Mouse (Mus musculus) forebrain, embryonic 10.5 days (tissue): ENCODE measurements around the gene Tspan10. TPM values are rescaled to one million over a fixed set of nuclear protein-coding genes. Genes with fewer than 3 reads are reported as not detected.

Experiments
- DNase-seq: peaks from one replicate; pipeline ENCODE4 v3.0.0-alpha.2; 2017; ENCODE audit warnings: low spot score; ENCODE audit errors: extremely low spot score
- H3K27ac ChIP-seq: fragments of 300-500 bp; sonication (generic); 2 replicates; pipeline ENCODE4 v1.5.1; 2016; ENCODE audit warnings: mild to moderate bottlenecking
- H3K27me3 ChIP-seq: fragments of 300-500 bp; sonication (generic); 2 replicates; pipeline ENCODE4 v1.6.1; 2016; ENCODE audit warnings: mild to moderate bottlenecking; ENCODE audit not compliant: poor library complexity, severe bottlenecking
- H3K36me3 ChIP-seq: fragments of 300-500 bp; sonication (generic); replicated peaks from 2 replicates; pipeline ENCODE4 v1.6.1; 2016; ENCODE audit warnings: mild to moderate bottlenecking, moderate library complexity
- H3K4me1 ChIP-seq: fragments of 300-500 bp; sonication (generic); 2 replicates; pipeline ENCODE4 v1.6.1; 2016
- H3K4me3 ChIP-seq: fragments of 300-500 bp; sonication (generic); 2 replicates; pipeline ENCODE4 v1.5.1; 2016; ENCODE audit warnings: mild to moderate bottlenecking, moderate library complexity
- H3K9me3 ChIP-seq: fragments of 300-500 bp; sonication (generic); 2 replicates; pipeline ENCODE4 v1.6.1; 2016; ENCODE audit warnings: mild to moderate bottlenecking, moderate library complexity
- WGBS: fragments of 180-500 bp; shearing (Covaris S2); methylation state at CpG from one replicate; pipeline ENCODE4 v1.1.7; 2016; 5-methylcytosine and 5-hydroxymethylcytosine counted together
- polyA plus RNA-seq: library from polyadenylated mRNA; unstranded; fragments of >200 nt; fragmentation: Nextera tagmentation; extraction: Ambion mirVana; gene quantifications from 2 replicates; pipeline ENCODE4 v1.2.1, GENCODE M21; 2016

The Tspan10 gene
- polyA plus RNA-seq, 1 experiment from 2014 or later = 0.30 TPM

- peak overlapping the region; percentile 98 for H3K4me3 ChIP-seq
- H3K4me1 ChIP-seq = peaks cover 65% of the 10 kb centered on the region
- peaks cover 67% of the 10 kb centered on the region for H3K36me3 ChIP-seq
- WGBS = 41% methylated on average over 4 of the region's 4 CpGs
- no peak for DNase-seq
- no peaks in the 10 kb centered on the region for H3K9me3 ChIP-seq
- peak overlapping the region; percentile 92 for H3K27ac ChIP-seq
- H3K27me3 ChIP-seq = no peaks in the 10 kb centered on the region
Measured at GRCm38 (mm10) chr11:120490291-120491046, 48.0 kb downstream of the Tspan10 start.

- peak within 1 kb of the TSS; percentile 98 for H3K4me3 ChIP-seq
- H3K27me3 ChIP-seq = no peaks in the 10 kb centered on the region
- H3K27ac ChIP-seq = peak within 1 kb of the TSS; percentile 92
- H3K36me3 ChIP-seq = peaks cover 67% of the 10 kb centered on the region
- H3K4me1 ChIP-seq = peaks cover 55% of the 10 kb centered on the region
- WGBS = 0% methylated on average over 35 of the region's 35 CpGs
- DNase-seq = peak; percentile 90
- H3K9me3 ChIP-seq = no peaks in the 10 kb centered on the region
Measured at GRCm38 (mm10) chr11:120491317-120492023, 49.0 kb downstream of the Tspan10 start, which contains the start of gene Slc25a10. Gene Slc25a10, plus strand, starts transcription at chr11:120491840.

GRCm38 (mm10) chr11:120492024-120492877 lies 49.8 kb downstream of the Tspan10 start:
- H3K4me3 ChIP-seq = peak overlapping the region; percentile 98
- WGBS = under 1% methylated on average over 48 of the region's 48 CpGs
- H3K4me1 ChIP-seq = peaks cover 54% of the 10 kb centered on the region
- no peaks in the 10 kb centered on the region for H3K9me3 ChIP-seq
- no peaks in the 10 kb centered on the region for H3K27me3 ChIP-seq
- H3K27ac ChIP-seq = peak overlapping the region; percentile 92
- peak; percentile 52 for DNase-seq
- peaks cover 67% of the 10 kb centered on the region for H3K36me3 ChIP-seq

DNA sequence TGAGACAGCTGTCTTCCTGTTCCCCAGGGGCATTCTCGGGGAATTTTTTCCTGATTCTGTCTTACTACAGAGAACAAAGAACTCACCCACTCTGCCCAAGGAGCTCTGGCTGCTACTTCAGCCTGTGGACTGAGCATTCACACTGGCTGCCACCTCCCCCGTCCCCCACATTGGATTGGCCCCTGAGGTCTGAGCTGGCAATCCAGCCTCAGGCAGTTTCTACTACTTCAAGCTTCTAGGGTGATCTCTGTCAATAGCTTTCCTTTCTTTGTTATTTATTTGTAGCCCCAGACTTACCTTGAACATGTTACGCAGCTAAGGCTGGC lies 50.4 kb downstream of the Tspan10 start:
- Histone ChIP-seq H3K27ac (peak overlapping the region; percentile 92), H3K9me3 (no peaks in the 10 kb centered on the region), H3K4me3 (peak overlapping the region; percentile 98), H3K36me3 (peaks cover 67% of the 10 kb centered on the region), H3K27me3 (no peaks in the 10 kb centered on the region), H3K4me1 (peaks cover 54% of the 10 kb centered on the region)
- DNase-seq = no peak
- WGBS = 32% methylated on average over 3 of the region's 3 CpGs

DNA sequence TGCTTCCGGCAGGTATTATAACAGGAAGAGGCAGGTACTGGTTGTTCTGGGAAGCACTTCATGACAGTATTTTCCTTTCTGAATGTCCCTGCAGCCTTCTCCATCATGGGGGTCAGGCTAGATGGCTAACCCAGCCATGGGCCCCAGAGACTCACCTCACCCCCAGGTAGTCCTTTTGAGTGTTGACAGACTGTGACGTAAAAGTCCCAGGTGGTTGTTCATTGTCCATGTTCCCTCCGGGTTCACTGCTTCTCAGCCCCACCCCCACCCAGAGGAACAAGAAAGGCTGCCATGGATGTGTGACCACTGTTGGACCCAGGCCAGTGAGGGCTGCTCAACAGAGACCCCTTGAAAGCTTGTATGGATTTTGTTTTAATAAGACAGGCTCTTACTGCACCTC lies 50.9 kb downstream of the Tspan10 start:
- peaks cover 67% of the 10 kb centered on the region for H3K36me3 ChIP-seq
- H3K4me1 ChIP-seq = peaks cover 54% of the 10 kb centered on the region
- peak overlapping the region; percentile 92 for H3K27ac ChIP-seq
- no peak for DNase-seq
- no peaks in the 10 kb centered on the region for H3K9me3 ChIP-seq
- WGBS = 71% methylated on average over 3 of the region's 3 CpGs
- peak overlapping the region; percentile 98 for H3K4me3 ChIP-seq
- no peaks in the 10 kb centered on the region for H3K27me3 ChIP-seq

GRCm38 (mm10) chr11:120493911-120494310 lies 51.5 kb downstream of the Tspan10 start:
- Histone ChIP-seq H3K4me3 (peak overlapping the region; percentile 98; the same call in 1 of the 2 replicates), H3K27ac (no peak overlapping the region), H3K9me3 (no peaks in the 10 kb centered on the region), H3K4me1 (peaks cover 54% of the 10 kb centered on the region), H3K27me3 (no peaks in the 10 kb centered on the region), H3K36me3 (peaks cover 67% of the 10 kb centered on the region)
- no peak for DNase-seq
- 88% methylated on average over 3 of the region's 3 CpGs for WGBS

Other genes with a start within 250 kb of the Tspan10 start
- 13.7 and 16.1 TPM in 2 replicates for gene Bahcc1, start 209.7 kb upstream of the Tspan10 start, polyA plus RNA-seq
- 2,559 and 2,733 TPM in 2 replicates for gene Actg1, start 94.1 kb upstream of the Tspan10 start, polyA plus RNA-seq
- gene Fscn2, start 81.1 kb upstream of the Tspan10 start, polyA plus RNA-seq = 0.32 TPM in 1 of 2 replicates, not detected in the other
- 33.8 and 36.0 TPM in 2 replicates for gene Faap100, start 63.9 kb upstream of the Tspan10 start, polyA plus RNA-seq
- gene Nploc4, start 4.9 kb upstream of the Tspan10 start, polyA plus RNA-seq = 45.9 and 46.9 TPM in 2 replicates
- gene Pde6g, start 10.9 kb downstream of the Tspan10 start, polyA plus RNA-seq = 0.25 and 0.41 TPM in 2 replicates
- gene Oxld1, start 15.4 kb downstream of the Tspan10 start, polyA plus RNA-seq = 8.7 and 11.8 TPM in 2 replicates
- gene Ccdc137, start 15.5 kb downstream of the Tspan10 start, polyA plus RNA-seq = 39.6 and 46.3 TPM in 2 replicates
- gene Arl16, start 25.0 kb downstream of the Tspan10 start, polyA plus RNA-seq = 60.7 and 62.1 TPM in 2 replicates
- 211 and 215 TPM in 2 replicates for gene Mrpl12, start 42.0 kb downstream of the Tspan10 start, polyA plus RNA-seq
- 69.3 and 71.6 TPM in 2 replicates for gene Slc25a10, start 49.2 kb downstream of the Tspan10 start, polyA plus RNA-seq
- gene Gcgr, start 88.1 kb downstream of the Tspan10 start, polyA plus RNA-seq = 0.07 and 0.16 TPM in 2 replicates
- gene Mcrip1, start 107.1 kb downstream of the Tspan10 start, polyA plus RNA-seq = 205 and 212 TPM in 2 replicates
- not detected in 2 replicates for gene Ppp1r27, start 108.5 kb downstream of the Tspan10 start, polyA plus RNA-seq
- gene P4hb, start 130.6 kb downstream of the Tspan10 start, polyA plus RNA-seq = 485 and 533 TPM in 2 replicates
- 744 and 753 TPM in 2 replicates for gene Arhgdia, start 139.0 kb downstream of the Tspan10 start, polyA plus RNA-seq
- 618 and 646 TPM in 2 replicates for gene Alyref, start 155.7 kb downstream of the Tspan10 start, polyA plus RNA-seq
- gene Anapc11, start 155.8 kb downstream of the Tspan10 start, polyA plus RNA-seq = 218 and 228 TPM in 2 replicates
- 0.44 TPM in 1 of 2 replicates, not detected in the other for gene Npb, start 165.8 kb downstream of the Tspan10 start, polyA plus RNA-seq
- gene Pcyt2, start 175.3 kb downstream of the Tspan10 start, polyA plus RNA-seq = 145 and 148 TPM in 2 replicates
- gene Sirt7, start 182.6 kb downstream of the Tspan10 start, polyA plus RNA-seq = 30.1 and 32.8 TPM in 2 replicates
- gene Mafg, start 191.0 kb downstream of the Tspan10 start, polyA plus RNA-seq = 20.2 and 22.7 TPM in 2 replicates
- 37.5 and 40.5 TPM in 2 replicates for gene Pycr1, start 201.1 kb downstream of the Tspan10 start, polyA plus RNA-seq
- gene Myadml2, start 205.5 kb downstream of the Tspan10 start, polyA plus RNA-seq = not detected in 2 replicates
- gene Notum, start 218.5 kb downstream of the Tspan10 start, polyA plus RNA-seq = 0.57 and 0.75 TPM in 2 replicates
- gene Aspscr1, start 230.3 kb downstream of the Tspan10 start, polyA plus RNA-seq = 134 and 142 TPM in 2 replicates